Mouse (Mus musculus): ENCODE data around the gene Osbpl3. TPM values are rescaled to one million over a fixed set of nuclear protein-coding genes. Genes with fewer than 3 reads are reported as not detected.

Gene Osbpl3
- polyA plus RNA-seq, 1 experiment, result not detected

DNA sequence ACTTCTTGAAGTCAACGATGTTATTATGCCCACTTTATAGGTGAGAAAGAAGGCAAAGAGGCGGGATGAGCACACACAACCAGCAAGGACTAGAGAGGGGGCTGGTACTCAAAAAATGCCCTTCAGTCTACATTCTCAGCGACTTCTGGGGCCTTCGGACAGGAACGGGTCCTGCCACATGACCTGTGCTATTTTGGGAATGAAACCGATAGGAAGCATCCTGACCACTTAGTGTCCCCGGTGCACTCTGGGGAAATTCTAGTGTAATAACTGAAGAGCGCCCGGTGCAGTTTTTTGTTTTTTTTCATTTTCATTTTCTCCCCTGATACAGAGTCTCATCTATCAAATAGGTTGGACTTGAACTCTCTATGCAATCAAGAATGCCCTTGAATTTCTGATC is 130.5 kb downstream of the Osbpl3 start:
- H3K4me3 ChIP-seq (replicated peaks), result no peak overlapping the region
- H3K9me3 ChIP-seq (ENCODE audit: control insufficient read depth, low read length), result no peaks in the 10 kb centered on the region
- TF ChIP-seq GATA1 (IDR thresholded peaks at IDR 0.05; ENCODE audit: low read length), result no peak
- TF ChIP-seq TAL1 (IDR thresholded peaks at IDR 0.05; ENCODE audit: low read length), result no peak
- H3K27me3 ChIP-seq (ENCODE audit: control insufficient read depth), result no peaks in the 10 kb centered on the region
- H3K4me1 ChIP-seq (ENCODE audit: control insufficient read depth), result no peaks in the 10 kb centered on the region
- no peaks in the 10 kb centered on the region for H3K36me3 ChIP-seq (ENCODE audit: control insufficient read depth)

DNA sequence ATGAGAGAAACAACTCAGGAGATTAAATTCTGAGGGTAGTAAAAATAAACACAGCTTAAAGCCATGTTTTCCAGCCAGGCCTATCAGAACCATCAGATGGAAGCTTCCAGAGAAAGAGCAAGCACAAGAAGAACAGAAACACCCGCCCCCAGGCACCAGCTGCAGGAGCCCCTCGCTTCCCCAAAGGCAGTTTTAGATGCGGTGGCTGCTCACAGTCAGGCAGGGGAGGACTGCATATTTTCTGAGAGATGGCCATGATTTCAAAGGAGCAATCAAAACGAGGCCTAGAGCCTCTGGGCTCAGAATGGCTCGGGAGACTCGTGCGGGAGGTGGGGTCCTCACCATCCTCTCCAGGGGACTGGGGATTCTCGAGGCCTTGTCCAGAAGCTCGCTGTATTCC is 133.4 kb downstream of the Osbpl3 start:
- H3K9me3 ChIP-seq (ENCODE audit: control insufficient read depth, low read length), result no peaks in the 10 kb centered on the region
- H3K4me3 ChIP-seq (replicated peaks), result no peak overlapping the region
- TF ChIP-seq GATA1 (IDR thresholded peaks at IDR 0.05; ENCODE audit: low read length) (no peak), TAL1 (IDR thresholded peaks at IDR 0.05; ENCODE audit: low read length) (no peak)
- H3K36me3 ChIP-seq (ENCODE audit: control insufficient read depth), result no peaks in the 10 kb centered on the region
- no peaks in the 10 kb centered on the region for H3K27me3 ChIP-seq (ENCODE audit: control insufficient read depth)
- H3K4me1 ChIP-seq (ENCODE audit: control insufficient read depth), result no peaks in the 10 kb centered on the region

DNA sequence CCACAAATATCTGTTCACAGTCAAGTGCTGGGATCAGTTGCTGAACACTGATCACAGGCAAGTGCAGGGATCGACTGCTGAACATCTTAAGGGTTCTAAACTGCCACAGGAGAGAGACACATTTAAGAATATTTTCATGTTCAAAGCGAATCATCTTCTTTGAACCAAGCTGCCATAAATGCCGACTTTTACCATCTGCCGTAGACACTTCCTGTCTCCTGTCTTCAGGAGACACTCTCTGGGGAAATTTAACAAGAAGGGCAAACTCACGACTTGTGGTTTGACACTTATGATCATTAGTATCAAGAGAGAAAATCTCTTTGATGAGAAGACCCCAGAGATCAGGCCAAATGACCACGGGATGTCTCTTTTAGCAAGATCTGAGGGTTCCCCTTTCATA is 134.3 kb downstream of the Osbpl3 start:
- TF ChIP-seq TAL1 (IDR thresholded peaks at IDR 0.05; ENCODE audit: low read length), result no peak
- no peak for TF ChIP-seq GATA1 (IDR thresholded peaks at IDR 0.05; ENCODE audit: low read length)
- H3K27me3 ChIP-seq (ENCODE audit: control insufficient read depth), result no peaks in the 10 kb centered on the region
- H3K9me3 ChIP-seq (ENCODE audit: control insufficient read depth, low read length), result no peaks in the 10 kb centered on the region
- H3K36me3 ChIP-seq (ENCODE audit: control insufficient read depth), result no peaks in the 10 kb centered on the region
- no peaks in the 10 kb centered on the region for H3K4me1 ChIP-seq (ENCODE audit: control insufficient read depth)
- H3K4me3 ChIP-seq (replicated peaks), result no peak overlapping the region

DNA sequence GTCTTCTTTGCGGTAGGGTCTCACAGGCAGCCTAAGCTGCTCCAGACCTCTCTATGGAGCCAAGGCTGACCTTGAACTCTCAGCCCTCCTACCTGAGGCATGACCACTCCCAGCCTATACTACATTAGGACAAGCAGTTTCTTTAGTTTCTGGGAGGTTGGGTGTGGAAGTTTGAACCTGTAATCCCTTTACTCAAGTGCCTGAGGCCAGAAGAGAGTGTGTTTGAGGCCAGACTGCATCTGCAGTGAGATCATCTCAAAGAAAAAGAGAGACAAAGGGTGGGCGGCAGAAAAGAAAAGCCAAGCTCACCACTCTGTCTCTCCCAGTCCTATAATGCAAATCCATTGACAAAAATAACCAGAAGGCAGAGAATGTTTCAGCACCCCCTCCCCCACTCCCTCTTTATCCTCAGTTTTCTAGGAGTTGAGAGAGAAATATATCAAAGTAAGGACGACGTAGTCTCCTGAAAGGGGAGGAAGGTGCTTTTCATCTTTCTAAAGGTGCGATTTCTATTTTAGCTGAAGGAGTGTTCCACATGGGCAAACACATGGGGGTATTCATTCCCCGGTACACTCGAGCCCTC is 137.3 kb downstream of the Osbpl3 start:
- Histone ChIP-seq H3K36me3 (ENCODE audit: control insufficient read depth) (no peaks in the 10 kb centered on the region), H3K4me1 (ENCODE audit: control insufficient read depth) (no peaks in the 10 kb centered on the region), H3K9me3 (ENCODE audit: control insufficient read depth, low read length) (no peaks in the 10 kb centered on the region), H3K4me3 (replicated peaks) (no peak overlapping the region), H3K27me3 (ENCODE audit: control insufficient read depth) (no peaks in the 10 kb centered on the region)
- no peak for TF ChIP-seq TAL1 (IDR thresholded peaks at IDR 0.05; ENCODE audit: low read length)
- no peak for TF ChIP-seq GATA1 (IDR thresholded peaks at IDR 0.05; ENCODE audit: low read length)

DNA sequence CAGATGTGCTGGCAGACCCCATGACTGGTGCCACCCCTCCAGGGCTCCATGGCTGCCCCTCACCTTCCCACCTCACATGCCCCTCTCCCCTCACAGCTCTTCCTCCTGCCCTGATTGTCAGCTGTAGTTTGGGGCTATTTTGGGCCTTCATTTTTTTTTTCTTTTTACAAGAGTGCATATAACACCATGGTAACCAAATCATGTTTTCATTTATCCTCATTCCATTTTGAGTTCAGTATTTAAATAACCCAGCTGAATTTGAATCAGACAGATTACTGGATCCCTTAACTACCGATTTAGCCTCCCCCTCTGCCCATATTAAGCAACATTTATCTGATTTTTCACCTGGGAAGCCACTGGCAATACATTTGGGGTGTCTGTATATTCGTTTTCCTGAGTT is 137.9 kb downstream of the Osbpl3 start:
- H3K9me3 ChIP-seq (ENCODE audit: control insufficient read depth, low read length), result no peaks in the 10 kb centered on the region
- H3K36me3 ChIP-seq (ENCODE audit: control insufficient read depth), result no peaks in the 10 kb centered on the region
- H3K4me3 ChIP-seq (replicated peaks), result no peak overlapping the region
- H3K4me1 ChIP-seq (ENCODE audit: control insufficient read depth), result no peaks in the 10 kb centered on the region
- H3K27me3 ChIP-seq (ENCODE audit: control insufficient read depth), result no peaks in the 10 kb centered on the region
- no peak for TF ChIP-seq TAL1 (IDR thresholded peaks at IDR 0.05; ENCODE audit: low read length)
- no peak for TF ChIP-seq GATA1 (IDR thresholded peaks at IDR 0.05; ENCODE audit: low read length)

DNA sequence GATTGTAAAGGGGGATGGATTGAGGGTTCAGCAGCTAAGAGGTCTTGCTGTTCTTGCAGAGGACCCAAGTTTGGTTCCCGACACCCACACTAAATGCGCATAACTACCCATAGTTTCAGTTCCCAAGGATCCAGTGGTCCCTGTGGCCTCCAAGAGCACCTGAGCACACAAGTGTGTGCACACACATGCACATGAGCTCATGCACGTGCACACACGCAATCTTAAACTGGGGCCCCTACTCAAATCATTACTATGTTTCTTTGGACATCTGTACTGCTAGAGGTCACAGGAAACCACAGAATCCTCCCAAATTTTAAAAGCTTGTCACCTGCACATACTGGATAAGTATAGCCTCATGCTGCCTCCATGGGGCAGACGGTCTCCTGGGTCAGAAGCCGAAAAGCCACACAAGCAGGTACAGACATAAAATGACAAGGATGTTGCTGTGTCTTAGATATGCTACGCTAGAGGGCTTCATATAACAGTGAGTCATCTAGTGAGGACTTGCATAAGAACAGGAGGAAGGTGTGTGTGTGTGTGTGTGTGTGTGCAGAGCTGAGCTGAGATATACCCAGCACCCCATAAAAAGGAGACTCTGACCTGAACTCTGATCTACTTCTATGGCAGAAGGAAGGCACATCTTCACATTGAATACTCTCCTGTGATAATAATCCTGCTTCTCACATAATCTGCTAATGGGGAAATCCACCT is 139.1 kb downstream of the Osbpl3 start:
- H3K27me3 ChIP-seq (ENCODE audit: control insufficient read depth), result no peaks in the 10 kb centered on the region
- no peaks in the 10 kb centered on the region for H3K36me3 ChIP-seq (ENCODE audit: control insufficient read depth)
- no peaks in the 10 kb centered on the region for H3K9me3 ChIP-seq (ENCODE audit: control insufficient read depth, low read length)
- TF ChIP-seq TAL1 (IDR thresholded peaks at IDR 0.05; ENCODE audit: low read length), result no peak
- TF ChIP-seq GATA1 (IDR thresholded peaks at IDR 0.05; ENCODE audit: low read length), result no peak
- H3K4me1 ChIP-seq (ENCODE audit: control insufficient read depth), result no peaks in the 10 kb centered on the region
- no peak overlapping the region for H3K4me3 ChIP-seq (replicated peaks)

DNA sequence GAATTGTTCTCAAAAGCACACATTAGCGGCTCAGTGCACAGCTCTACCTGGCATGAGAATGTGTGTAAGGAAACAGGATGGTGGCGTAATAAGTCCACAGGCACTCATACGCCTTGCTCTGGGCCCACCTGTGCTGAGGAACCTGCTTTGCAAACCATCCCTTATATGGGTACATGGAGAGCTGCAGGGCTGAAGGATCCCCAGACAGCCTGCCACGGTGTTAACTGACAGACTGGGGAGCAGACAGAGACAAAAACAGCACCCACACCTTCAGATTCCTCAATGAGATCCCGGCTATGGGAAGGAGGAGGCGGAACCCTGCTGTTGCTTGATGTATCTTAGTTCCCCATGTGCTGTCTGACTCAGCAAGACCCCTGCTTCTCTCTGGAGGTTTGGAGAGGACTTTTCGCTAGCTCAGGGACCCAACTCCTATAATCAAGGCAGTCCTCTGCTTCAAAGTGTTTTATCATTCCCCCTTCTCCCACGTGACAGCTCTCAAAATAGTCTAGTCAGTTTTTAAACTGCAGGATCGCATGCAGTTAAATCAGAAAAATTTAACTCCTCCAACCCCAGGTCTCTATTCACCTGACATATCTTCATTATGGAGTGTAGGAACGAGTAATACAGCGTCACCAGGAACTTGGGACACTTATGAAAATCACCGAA is 141.5 kb downstream of the Osbpl3 start:
- Histone ChIP-seq H3K9me3 (ENCODE audit: control insufficient read depth, low read length) (no peaks in the 10 kb centered on the region), H3K27me3 (ENCODE audit: control insufficient read depth) (no peaks in the 10 kb centered on the region), H3K36me3 (ENCODE audit: control insufficient read depth) (no peaks in the 10 kb centered on the region), H3K4me1 (ENCODE audit: control insufficient read depth) (no peaks in the 10 kb centered on the region), H3K4me3 (replicated peaks) (no peak overlapping the region)
- TF ChIP-seq GATA1 (IDR thresholded peaks at IDR 0.05; ENCODE audit: low read length) (no peak), TAL1 (IDR thresholded peaks at IDR 0.05; ENCODE audit: low read length) (no peak)

DNA sequence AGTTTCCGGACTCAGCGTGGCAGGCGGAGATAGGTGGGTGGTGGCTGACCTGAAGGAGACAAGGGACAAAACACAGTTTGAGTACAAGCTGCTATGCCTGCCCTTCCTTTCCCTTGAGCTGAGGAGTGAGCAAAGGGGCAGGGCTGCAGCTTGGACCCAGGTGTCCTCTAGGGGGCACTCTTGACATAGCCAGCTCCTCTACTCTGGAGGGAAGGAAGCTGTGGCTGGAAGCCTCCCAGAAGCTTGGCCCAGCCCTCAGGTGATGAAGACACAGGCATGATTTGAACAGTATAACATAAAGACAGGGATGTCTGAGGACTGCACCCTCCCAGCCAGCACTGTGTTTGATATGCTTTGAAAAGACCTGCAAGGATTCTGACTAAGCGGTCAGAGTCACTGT is 143.4 kb downstream of the Osbpl3 start:
- no peak overlapping the region for H3K4me3 ChIP-seq (replicated peaks)
- TF ChIP-seq GATA1 (IDR thresholded peaks at IDR 0.05; ENCODE audit: low read length) (no peak), TAL1 (IDR thresholded peaks at IDR 0.05; ENCODE audit: low read length) (no peak)
- H3K4me1 ChIP-seq (ENCODE audit: control insufficient read depth), result no peaks in the 10 kb centered on the region
- H3K36me3 ChIP-seq (ENCODE audit: control insufficient read depth), result no peaks in the 10 kb centered on the region
- no peaks in the 10 kb centered on the region for H3K9me3 ChIP-seq (ENCODE audit: control insufficient read depth, low read length)
- H3K27me3 ChIP-seq (ENCODE audit: control insufficient read depth), result no peaks in the 10 kb centered on the region

DNA sequence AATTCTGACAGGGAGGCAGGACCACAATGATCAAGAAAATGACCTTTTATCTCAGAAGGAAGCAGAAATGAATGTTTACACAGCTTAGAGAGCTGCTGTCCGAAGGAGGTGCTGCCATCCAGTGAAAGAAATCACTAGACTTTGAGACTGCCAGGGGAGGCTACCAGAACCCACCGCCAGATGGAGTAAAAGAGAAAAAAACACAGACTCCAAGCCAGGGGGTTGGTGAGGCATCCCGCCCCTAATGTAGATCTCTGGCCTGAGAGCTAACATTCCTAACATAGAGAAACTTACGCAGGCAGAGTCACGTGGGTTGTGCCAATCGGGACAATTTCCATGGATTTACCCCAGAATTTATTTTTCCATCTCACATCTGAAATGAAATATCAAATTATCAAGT is 147.0 kb downstream of the Osbpl3 start:
- no peak overlapping the region for H3K4me3 ChIP-seq (replicated peaks)
- H3K9me3 ChIP-seq (ENCODE audit: control insufficient read depth, low read length), result no peaks in the 10 kb centered on the region
- no peaks in the 10 kb centered on the region for H3K36me3 ChIP-seq (ENCODE audit: control insufficient read depth)
- TF ChIP-seq GATA1 (IDR thresholded peaks at IDR 0.05; ENCODE audit: low read length) (no peak), TAL1 (IDR thresholded peaks at IDR 0.05; ENCODE audit: low read length) (no peak)
- H3K27me3 ChIP-seq (ENCODE audit: control insufficient read depth), result no peaks in the 10 kb centered on the region
- H3K4me1 ChIP-seq (ENCODE audit: control insufficient read depth), result no peaks in the 10 kb centered on the region
